8 mouse cellular contexts compared by ENCODE assay signal in genomic region chr16:32609401-32609779, GRCm38 (mm10). TPM values are rescaled to one million over a fixed set of nuclear protein-coding genes. Genes with fewer than 3 reads are reported as not detected.
A peak's percentile ranks its signal among the peaks of the same experiment; 100 is the strongest.
DNase-seq lines count a peak whose midpoint lies in the region; ATAC-seq and TF ChIP-seq lines count a peak whose summit lies in the region.

No protein-coding gene starts in this region.

- peak overlapping the region; percentile 96 for H3K4me2 ChIP-seq in heart, postnatal 0 days (ENCODE audit: low read depth, low read length)

- under 1% methylated on average over 14 of the region's 14 CpGs for WGBS in heart, postnatal 0 days
- WGBS in macrophage (ENCODE audit: missing documents): under 1% methylated on average over 14 of the region's 14 CpGs

- H3K9ac ChIP-seq in heart, postnatal 0 days (replicated peaks; ENCODE audit: low read depth, low read length): peak overlapping the region; percentile 77

- no peak for TF ChIP-seq CTCF in heart, postnatal 0 days (IDR thresholded peaks at IDR 0.05; ENCODE audit: low read depth)

- H3K9me3 ChIP-seq in heart, postnatal 0 days (replicated peaks; ENCODE audit: control insufficient read depth, low read length): no peaks in the 10 kb centered on the region

- peak overlapping the region; percentile 86 for H3K4me3 ChIP-seq in heart, postnatal 0 days (ENCODE audit: low read depth, low read length)
- H3K4me3 ChIP-seq in macrophage (ENCODE audit: inconsistent target): peak overlapping the region; percentile 62

- H3K79me2 ChIP-seq in macrophage (ENCODE audit: inconsistent target): peaks cover 38% of the 10 kb centered on the region

- H3K4me1 ChIP-seq in heart, postnatal 0 days (ENCODE audit: control insufficient read depth, insufficient read depth): 0 out of 2 replicates have a peak, but pooled peaks cover 5% of the 10 kb centered on the region

- no peaks in the 10 kb centered on the region for H3K27me3 ChIP-seq in heart, postnatal 0 days (ENCODE audit: control insufficient read depth, insufficient read depth, low read length)

- peak overlapping the region; percentile 92 for H3K27ac ChIP-seq in heart, postnatal 0 days (ENCODE audit: low read depth)
- peak overlapping the region; percentile 49 for H3K27ac ChIP-seq in macrophage

- TF ChIP-seq EP300 in heart, postnatal 0 days (IDR thresholded peaks at IDR 0.05; ENCODE audit: low read depth): no peak

- no peak for ATAC-seq in heart, postnatal 0 days (ENCODE audit: insufficient read depth, low read depth)

- peak; percentile 27 for DNase-seq in kidney, adult 9 months
- DNase-seq in kidney, adult 11 months: no peak
- peak; percentile 42 for DNase-seq in Muller cell, postnatal 12 days (ENCODE audit: inconsistent ontology term)
- DNase-seq in heart, postnatal 0 days (ENCODE audit: low spot score): no peak
- DNase-seq in thymus, postnatal 25 days: no peak
- no peak for DNase-seq in ovary, postnatal 10 days (ENCODE audit: low spot score)
- no peak for DNase-seq in right cerebral cortex, postnatal 36 days (ENCODE audit: low spot score in 2 of 2)

- H3K36me3 ChIP-seq in heart, postnatal 0 days (replicated peaks; ENCODE audit: control insufficient read depth, insufficient read depth, low read length): peaks cover 3% of the 10 kb centered on the region
- 0 out of 2 replicates have a peak, but pooled peaks cover 1% of the 10 kb centered on the region for H3K36me3 ChIP-seq in macrophage (ENCODE audit: inconsistent target)

RNA-seq across cellular contexts. Expression of gene Tfrc, which starts 0.7 kb away (rescaled TPM):
- 35.3 and 71.7 TPM in 2 replicates for total RNA-seq in heart, postnatal 0 days (2014; rRNA removed; ENCODE audit: low replicate concordance)
- 46.5 and 57.1 TPM in 2 replicates for polyA plus RNA-seq in heart, postnatal 0 days (2015; fragmentation: Nextera tagmentation; extraction: Ambion mirVana)
- 100 to 1,000 TPM in 19 of 26 experiments, 10 to 100 TPM in 7; 17.1 to 870 (median 238) TPM for total RNA-seq in macrophage (2018; cell fraction: chromatin; rRNA removed)
- 1,000 to 10,000 TPM in 3 of 26 experiments, 100 to 1,000 TPM in 23; 115 to 1,267 (median 399) TPM for total RNA-seq in macrophage (2018; cell fraction: cytosol; rRNA removed)
- 1,000 to 10,000 TPM in 1 of 26 experiments, 100 to 1,000 TPM in 24, 10 to 100 TPM in 1; 68.9 to 1,011 (median 406) TPM for total RNA-seq in macrophage (2018; cell fraction: nucleus; rRNA removed)
- 327 to 500 TPM (median 495 TPM) in 3 replicates for polyA plus RNA-seq in macrophage (2018)

RNA-seq across cellular contexts. Expression of gene Tnk2, which starts 34.3 kb away (rescaled TPM):
- total RNA-seq in heart, postnatal 0 days (2014; rRNA removed; ENCODE audit: low replicate concordance): 9.4 and 14.2 TPM in 2 replicates
- 6.0 and 7.0 TPM in 2 replicates for polyA plus RNA-seq in heart, postnatal 0 days (2015; fragmentation: Nextera tagmentation; extraction: Ambion mirVana)
- 10 to 100 TPM in 1 of 26 experiments, 1 to 10 TPM in 25; 1.3 to 10.7 (median 4.9) TPM for total RNA-seq in macrophage (2018; cell fraction: chromatin; rRNA removed)
- 1 to 10 TPM in 23 of 26 experiments, under 1 TPM in 3; 0.84 to 3.3 (median 1.7) TPM for total RNA-seq in macrophage (2018; cell fraction: cytosol; rRNA removed)
- 1 to 10 TPM; 1.1 to 8.8 (median 2.6) TPM for total RNA-seq in macrophage (2018; cell fraction: nucleus; rRNA removed)
- 0.66 to 3.8 TPM (median 1.1 TPM) in 3 replicates for polyA plus RNA-seq in macrophage (2018)

Comparison
In these comparisons a context has a peak if more than half of its experiments do, and no peak if none do; other contexts are left out.
1. DNase-seq: peak in kidney, adult 9 months (single experiment) and Muller cell, postnatal 12 days (single experiment); none in kidney, adult 11 months (single experiment), heart, postnatal 0 days (single experiment), thymus, postnatal 25 days (single experiment), ovary, postnatal 10 days (single experiment) and right cerebral cortex, postnatal 36 days (0 of 2).